Mouse (Mus musculus) lung, embryonic 15.5 days (tissue): ENCODE data around the gene Med10. TPM values are rescaled to one million over a fixed set of nuclear protein-coding genes. Genes with fewer than 3 reads are reported as not detected.

Experiments used
- ATAC-seq: fragments of 200-750 bp; cut with Nextera tagmentation; 2 replicates; pipeline ENCODE4 v1.8.0; 2017; ENCODE audit warnings: moderate number of reproducible peaks, borderline replicate concordance; ENCODE audit not compliant: low FRiP score, low TSS enrichment; ENCODE audit errors: extremely low read depth
- H3K27ac ChIP-seq: fragments of 300-500 bp; sonication (generic); 2 replicates; pipeline ENCODE4 v1.5.1; 2015; ENCODE audit warnings: moderate library complexity, mild to moderate bottlenecking, inconsistent platforms
- H3K27me3 ChIP-seq: fragments of 300-500 bp; sonication (generic); 2 replicates; pipeline ENCODE4 v1.6.1; 2015; ENCODE audit warnings: inconsistent platforms
- H3K36me3 ChIP-seq: fragments of 300-500 bp; sonication (generic); 2 replicates; pipeline ENCODE4 v1.6.1; 2015; ENCODE audit warnings: inconsistent platforms
- H3K4me1 ChIP-seq: fragments of 300-500 bp; sonication (generic); 2 replicates; pipeline ENCODE4 v1.6.1; 2015; ENCODE audit warnings: inconsistent platforms
- H3K4me2 ChIP-seq: fragments of 300-500 bp; sonication (generic); 2 replicates; pipeline ENCODE4 v1.6.1; 2015; ENCODE audit warnings: inconsistent platforms, mild to moderate bottlenecking, moderate library complexity
- H3K4me3 ChIP-seq: fragments of 300-500 bp; sonication (generic); 2 replicates; pipeline ENCODE4 v1.5.1; 2015; ENCODE audit warnings: mild to moderate bottlenecking, inconsistent platforms
- H3K9ac ChIP-seq: fragments of 300-500 bp; sonication (generic); 2 replicates; pipeline ENCODE4 v1.6.1; 2015; ENCODE audit warnings: inconsistent platforms
- H3K9me3 ChIP-seq: fragments of 300-500 bp; sonication (generic); 2 replicates; pipeline ENCODE4 v1.6.1; 2016; ENCODE audit warnings: inconsistent platforms
- WGBS: fragments of 180-500 bp; shearing (Covaris S2); methylation state at CpG from one replicate; pipeline ENCODE4 v1.1.7; 2015; 5-methylcytosine and 5-hydroxymethylcytosine counted together
- polyA plus RNA-seq: library from polyadenylated mRNA; unstranded; fragments of >200 nt; fragmentation: Nextera tagmentation; extraction: Ambion mirVana; gene quantifications from 2 replicates; pipeline ENCODE4 v1.2.1, GENCODE M21; 2015

Med10 gene
- polyA plus RNA-seq, 1 experiment from 2014 or later: 137 TPM

DNA sequence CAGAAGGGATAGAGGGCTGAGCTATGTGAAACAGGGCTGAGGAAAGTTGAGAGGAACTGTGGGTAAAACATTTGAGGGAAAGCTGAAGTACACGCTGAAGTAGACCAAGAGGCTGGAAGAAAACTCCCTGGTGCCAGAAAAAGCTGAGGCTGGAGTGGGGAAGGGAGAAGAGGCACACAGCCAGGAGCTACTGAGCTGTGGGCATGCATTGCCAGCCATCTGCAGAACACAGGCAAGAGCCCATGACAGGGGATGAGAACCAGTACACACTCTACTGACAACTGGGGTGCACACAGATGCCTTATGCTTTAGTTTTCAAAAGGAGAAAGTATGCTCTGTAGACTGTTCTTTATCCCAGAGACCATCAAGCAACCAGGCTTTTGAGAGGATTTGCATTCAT is 43.4 kb downstream of the Med10 start:
- Histone ChIP-seq H3K4me1 (no peaks in the 10 kb centered on the region), H3K27ac (no peak overlapping the region), H3K4me2 (no peak overlapping the region), H3K36me3 (no peaks in the 10 kb centered on the region), H3K27me3 (no peaks in the 10 kb centered on the region), H3K4me3 (no peak overlapping the region), H3K9ac (no peak overlapping the region), H3K9me3 (no peaks in the 10 kb centered on the region)
- WGBS: 81% methylated on average over 1 of the region's 1 CpGs
- no peak for ATAC-seq

DNA sequence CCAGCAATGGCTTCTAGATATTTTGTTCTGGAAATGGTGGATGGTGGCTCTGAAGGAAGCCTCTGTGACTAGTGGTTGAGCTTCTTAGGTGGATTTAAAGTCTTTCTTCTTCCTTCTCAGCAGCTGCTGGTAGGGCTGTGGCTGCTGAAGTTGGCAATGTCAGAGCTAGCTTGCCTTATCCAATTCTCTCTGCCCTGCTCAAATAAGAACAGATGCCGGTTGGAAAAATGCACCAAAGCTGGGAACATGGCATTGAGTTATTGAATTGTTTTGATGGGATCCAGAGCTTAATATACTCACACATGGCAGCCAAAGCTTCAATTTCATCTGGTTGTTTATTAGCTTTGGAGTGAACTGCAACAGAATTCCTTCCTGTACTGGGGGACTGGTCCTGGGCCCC is 47.4 kb downstream of the Med10 start:
- WGBS: 86% methylated on average over 1 of the region's 1 CpGs
- no peak for ATAC-seq

GRCm38 (mm10) chr13:69852313-69852712 is 50.1 kb downstream of the Med10 start:
- WGBS: 54% methylated on average over 5 of the region's 5 CpGs
- Histone ChIP-seq H3K27me3 (no peaks in the 10 kb centered on the region), H3K27ac (no peak overlapping the region), H3K9me3 (no peaks in the 10 kb centered on the region), H3K4me3 (no peak overlapping the region), H3K4me1 (no peaks in the 10 kb centered on the region), H3K9ac (no peak overlapping the region), H3K4me2 (no peak overlapping the region), H3K36me3 (no peaks in the 10 kb centered on the region)
- no peak for ATAC-seq

More for the DNA sequence above, 47.4 kb downstream of the Med10 start:
- Histone ChIP-seq H3K4me2 (no peak overlapping the region), H3K4me1 (no peaks in the 10 kb centered on the region), H3K27me3 (no peaks in the 10 kb centered on the region), H3K4me3 (no peak overlapping the region), H3K27ac (no peak overlapping the region), H3K9me3 (no peaks in the 10 kb centered on the region), H3K36me3 (no peaks in the 10 kb centered on the region), H3K9ac (no peak overlapping the region)

GRCm38 (mm10) chr13:69853425-69854043 is 51.3 kb downstream of the Med10 start:
- Histone ChIP-seq H3K4me2 (no peak overlapping the region), H3K27me3 (no peaks in the 10 kb centered on the region), H3K4me3 (no peak overlapping the region), H3K27ac (no peak overlapping the region), H3K36me3 (no peaks in the 10 kb centered on the region), H3K9me3 (no peaks in the 10 kb centered on the region), H3K9ac (no peak overlapping the region), H3K4me1 (no peaks in the 10 kb centered on the region)
- ATAC-seq: no peak
- WGBS: 70% methylated on average over 5 of the region's 5 CpGs

DNA sequence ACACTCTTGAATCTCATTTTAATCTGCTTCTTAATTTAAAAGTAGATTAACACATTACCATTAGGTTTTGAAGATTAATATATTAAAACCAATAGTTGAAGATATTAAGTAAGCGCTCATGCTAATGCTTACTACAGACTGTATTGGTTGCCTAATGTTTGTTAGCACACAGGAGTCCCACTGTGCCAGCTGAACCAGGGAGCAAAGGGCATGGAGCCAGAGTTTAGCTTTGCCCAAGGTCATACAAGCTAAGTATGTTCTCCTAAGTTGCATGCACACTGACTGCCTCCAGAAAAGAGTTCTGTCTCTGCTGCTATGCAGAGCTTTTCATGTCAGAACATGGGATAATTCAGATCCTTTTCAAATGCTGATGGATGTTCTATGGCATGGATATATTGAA is 53.7 kb downstream of the Med10 start:
- ATAC-seq: no peak
- H3K9me3 ChIP-seq: no peaks in the 10 kb centered on the region
- H3K9ac ChIP-seq: no peak overlapping the region
- H3K36me3 ChIP-seq: no peaks in the 10 kb centered on the region
- H3K4me1 ChIP-seq: no peaks in the 10 kb centered on the region
- no peaks in the 10 kb centered on the region for H3K27me3 ChIP-seq
- no peak overlapping the region for H3K27ac ChIP-seq
- H3K4me2 ChIP-seq: no peak overlapping the region
- 93% methylated on average over 1 of the region's 1 CpGs for WGBS
- H3K4me3 ChIP-seq: no peak overlapping the region

GRCm38 (mm10) chr13:69862276-69862675 is 60.1 kb downstream of the Med10 start:
- no peak for ATAC-seq
- Histone ChIP-seq H3K27ac (no peak overlapping the region), H3K36me3 (no peaks in the 10 kb centered on the region), H3K9me3 (no peaks in the 10 kb centered on the region), H3K27me3 (no peaks in the 10 kb centered on the region), H3K4me1 (no peaks in the 10 kb centered on the region), H3K4me3 (no peak overlapping the region), H3K4me2 (no peak overlapping the region), H3K9ac (no peak overlapping the region)
- WGBS: 90% methylated on average over 4 of the region's 4 CpGs

- Histone ChIP-seq H3K9ac (no peak overlapping the region), H3K9me3 (no peaks in the 10 kb centered on the region), H3K4me3 (no peak overlapping the region), H3K36me3 (no peaks in the 10 kb centered on the region), H3K4me1 (no peaks in the 10 kb centered on the region), H3K27ac (no peak overlapping the region), H3K27me3 (no peaks in the 10 kb centered on the region), H3K4me2 (no peak overlapping the region)
- 78% methylated on average over 8 of the region's 8 CpGs for WGBS
- ATAC-seq: no peak
These were observed 62.7 kb downstream of the Med10 start for GRCm38 (mm10) chr13:69864911-69865310.

Other genes with a start within 250 kb of the Med10 start
- gene Srd5a1, start 191.0 kb upstream of the Med10 start, polyA plus RNA-seq: 23.5 and 29.9 TPM in 2 replicates
- gene Ube2ql1, start 62.5 kb upstream of the Med10 start, polyA plus RNA-seq: 0.09 and 0.30 TPM in 2 replicates